24 mouse cellular contexts compared by ENCODE assay signal in the genomic region with DNA sequence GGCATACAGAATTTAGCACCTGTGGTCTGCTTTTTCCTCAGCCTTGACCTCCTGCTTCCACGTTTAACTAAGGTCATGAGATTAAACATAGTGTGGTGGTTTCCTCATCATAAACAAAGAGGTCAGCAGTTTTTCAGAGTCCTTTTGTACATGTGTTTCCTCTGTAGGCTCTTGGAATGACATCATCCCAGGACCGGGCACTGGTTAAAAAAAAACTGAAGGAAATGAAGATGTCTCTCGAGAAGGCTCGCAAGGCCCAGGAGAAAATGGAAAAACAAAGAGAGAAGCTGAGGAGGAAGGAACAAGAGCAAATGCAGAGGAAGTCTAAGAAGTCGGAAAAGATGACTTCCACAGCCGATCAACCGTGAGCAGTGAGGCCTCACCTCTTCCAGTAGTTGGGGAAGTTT. TPM values are rescaled to one million over a fixed set of nuclear protein-coding genes. Genes with fewer than 3 reads are reported as not detected.
DNase-seq lines count a peak whose midpoint lies in the region; ATAC-seq and TF ChIP-seq lines count a peak whose summit lies in the region.
"Had no signal": no experiment of that assay in that cellular context is flagged by ENCODE, and none has a peak within 500 bp of the region (broad histone marks: within the 10 kb centered on the region; RNA-seq: fewer than 3 reads in every experiment).

No protein-coding gene starts in this region.

- 0 out of 2 replicates have a peak overlapping the region, but pooled peaks have one; percentile 10 for H3K27ac ChIP-seq in embryonic facial prominence, embryonic 14.5 days (replicated peaks; ENCODE audit: low read depth, low read length)
- H3K27ac ChIP-seq in embryonic facial prominence, embryonic 10.5 days (replicated peaks) = no peak overlapping the region
- H3K27ac ChIP-seq in kidney, embryonic 16.5 days (ENCODE audit: low read length) = peak overlapping the region; percentile 57; the same call in 1 of the 2 replicates
- 0 out of 2 replicates have a peak overlapping the region, but pooled peaks have one; percentile 32 for H3K27ac ChIP-seq in lung, postnatal 0 days (ENCODE audit: low read length)
- H3K27ac ChIP-seq: hindbrain, postnatal 0 days; liver, embryonic 15.5 days; midbrain, embryonic 13.5 days; neural tube, embryonic 15.5 days had no signal

- peak; percentile 44 for TF ChIP-seq EP300 in lung, postnatal 0 days (IDR thresholded peaks at IDR 0.05)

- H3K4me1 ChIP-seq in embryonic facial prominence, embryonic 14.5 days (ENCODE audit: control insufficient read depth, insufficient read depth, low read length) = no peaks in the 10 kb centered on the region
- no peaks in the 10 kb centered on the region for H3K4me1 ChIP-seq in embryonic facial prominence, embryonic 10.5 days
- H3K4me1 ChIP-seq in kidney, embryonic 16.5 days (ENCODE audit: insufficient read depth, low read length) = no peaks in the 10 kb centered on the region
- H3K4me1 ChIP-seq in lung, postnatal 0 days (ENCODE audit: insufficient read depth, low read depth, low read length) = no peaks in the 10 kb centered on the region
- H3K4me1 ChIP-seq: midbrain, embryonic 13.5 days; neural tube, embryonic 15.5 days had no signal

- no peak for TF ChIP-seq CTCF in lung, postnatal 0 days (IDR thresholded peaks at IDR 0.05)

- H3K27me3 ChIP-seq in embryonic facial prominence, embryonic 14.5 days (replicated peaks; ENCODE audit: control insufficient read depth, insufficient read depth, low read length) = no peaks in the 10 kb centered on the region
- no peaks in the 10 kb centered on the region for H3K27me3 ChIP-seq in embryonic facial prominence, embryonic 10.5 days (replicated peaks; ENCODE audit: low read depth, poor library complexity, severe bottlenecking)
- no peaks in the 10 kb centered on the region for H3K27me3 ChIP-seq in kidney, embryonic 16.5 days (ENCODE audit: insufficient read depth, low read length)
- H3K27me3 ChIP-seq in lung, postnatal 0 days (replicated peaks; ENCODE audit: insufficient read depth, low read length) = no peaks in the 10 kb centered on the region
- H3K27me3 ChIP-seq: liver, embryonic 15.5 days; midbrain, embryonic 13.5 days; neural tube, embryonic 15.5 days had no signal

- no peak for ATAC-seq in embryonic facial prominence, embryonic 14.5 days (ENCODE audit: low read depth)
- ATAC-seq in kidney, embryonic 16.5 days (ENCODE audit: low FRiP score, low TSS enrichment) = peak; percentile 49; the same call in 1 of the 2 replicates
- ATAC-seq in lung, postnatal 0 days = peak; percentile 59
- ATAC-seq in megakaryocyte-erythroid progenitor cell, adult 5-6 weeks (replicated peaks; ENCODE audit: low FRiP score, low TSS enrichment, poor library complexity, severe bottlenecking) = no peak
- ATAC-seq: forebrain, embryonic 14.5 days; hindbrain, postnatal 0 days; midbrain, embryonic 13.5 days had no signal

- H3K4me2 ChIP-seq in embryonic facial prominence, embryonic 14.5 days (ENCODE audit: low read depth, low read length) = no peak overlapping the region
- H3K4me2 ChIP-seq in kidney, embryonic 16.5 days (replicated peaks; ENCODE audit: low read depth, low read length) = no peak overlapping the region
- H3K4me2 ChIP-seq in lung, postnatal 0 days (replicated peaks; ENCODE audit: low read depth, low read length) = no peak overlapping the region
- H3K4me2 ChIP-seq: liver, embryonic 15.5 days; midbrain, embryonic 13.5 days; neural tube, embryonic 15.5 days had no signal

- 78% methylated on average over 7 of the region's 7 CpGs for whole genome bisulfite sequencing in embryonic facial prominence, embryonic 14.5 days
- WGBS in embryonic facial prominence, embryonic 10.5 days = 84% methylated on average over 7 of the region's 7 CpGs
- 71% methylated on average over 7 of the region's 7 CpGs for WGBS in kidney, embryonic 16.5 days
- 51% methylated on average over 7 of the region's 7 CpGs for WGBS in lung, postnatal 0 days

- no peak overlapping the region for H3K9ac ChIP-seq in embryonic facial prominence, embryonic 14.5 days (ENCODE audit: low read depth, low read length)
- H3K9ac ChIP-seq in kidney, embryonic 16.5 days (replicated peaks; ENCODE audit: low read length) = no peak overlapping the region
- no peak overlapping the region for H3K9ac ChIP-seq in lung, postnatal 0 days (replicated peaks; ENCODE audit: low read depth)
- H3K9ac ChIP-seq: liver, embryonic 15.5 days; midbrain, embryonic 13.5 days; neural tube, embryonic 15.5 days had no signal

- H3K36me3 ChIP-seq in embryonic facial prominence, embryonic 14.5 days (ENCODE audit: control insufficient read depth, insufficient read depth, low read length) = peaks cover 29% of the 10 kb centered on the region
- H3K36me3 ChIP-seq in embryonic facial prominence, embryonic 10.5 days (replicated peaks) = peaks cover 21% of the 10 kb centered on the region
- peaks cover 16% of the 10 kb centered on the region; the same call in 1 of the 2 replicates for H3K36me3 ChIP-seq in kidney, embryonic 16.5 days (ENCODE audit: insufficient read depth, low read length)
- no peaks in the 10 kb centered on the region for H3K36me3 ChIP-seq in lung, postnatal 0 days (ENCODE audit: insufficient read depth, low read length)
- H3K36me3 ChIP-seq: liver, embryonic 15.5 days had no signal

- no peak overlapping the region for H3K4me3 ChIP-seq in embryonic facial prominence, embryonic 14.5 days (ENCODE audit: low read depth, low read length)
- H3K4me3 ChIP-seq in embryonic facial prominence, embryonic 10.5 days = no peak overlapping the region
- H3K4me3 ChIP-seq in kidney, embryonic 16.5 days (ENCODE audit: low read length) = no peak overlapping the region
- no peak overlapping the region for H3K4me3 ChIP-seq in lung, postnatal 0 days (ENCODE audit: low read depth, low read length)
- H3K4me3 ChIP-seq: erythroblast, embryonic 14.5 days; liver, embryonic 15.5 days; midbrain, embryonic 13.5 days; neural tube, embryonic 15.5 days had no signal

- H3K9me3 ChIP-seq in embryonic facial prominence, embryonic 14.5 days (ENCODE audit: control insufficient read depth, low read length) = no peaks in the 10 kb centered on the region
- H3K9me3 ChIP-seq in embryonic facial prominence, embryonic 10.5 days = no peaks in the 10 kb centered on the region
- no peaks in the 10 kb centered on the region for H3K9me3 ChIP-seq in kidney, embryonic 16.5 days (ENCODE audit: low read length)
- no peaks in the 10 kb centered on the region for H3K9me3 ChIP-seq in lung, postnatal 0 days (ENCODE audit: low read length)
- H3K9me3 ChIP-seq: liver, embryonic 15.5 days; midbrain, embryonic 13.5 days; neural tube, embryonic 15.5 days had no signal

- DNase-seq in embryonic facial prominence, embryonic 14.5 days (ENCODE audit: low spot score) = peak; percentile 29
- DNase-seq in embryonic facial prominence, embryonic 10.5 days (ENCODE audit: low spot score) = no peak
- no peak for DNase-seq in kidney, postnatal 36 days
- DNase-seq in lung, postnatal 0 days (ENCODE audit: low spot score) = peak; percentile 48
- no peak for DNase-seq in lung, postnatal 4 days
- DNase-seq in gastrocnemius, adult 18-20 months (ENCODE audit: low spot score) = no peak
- DNase-seq: adrenal gland, adult 2 months; cerebellum, adult 11 months; cerebellum, postnatal 14 days; gastrocnemius, postnatal 36 days; kidney, adult 18-20 months; left cerebral cortex, postnatal 4 days; right cerebral cortex, postnatal 25 days; thymus, postnatal 14 days had no signal

RNA-seq across cellular contexts. Expression of gene Pon1, which starts 34.4 kb away (rescaled TPM):
- 2.5 and 3.9 TPM in 2 replicates for polyA plus RNA-seq in embryonic facial prominence, embryonic 14.5 days (2014; fragmentation: Nextera tagmentation; extraction: Ambion mirVana)
- 0.25 TPM in 1 of 2 replicates, not detected in the other for polyA plus RNA-seq in embryonic facial prominence, embryonic 10.5 days (2016; fragmentation: Nextera tagmentation; extraction: Ambion mirVana)
- polyA plus RNA-seq in kidney, embryonic 16.5 days (2015; fragmentation: Nextera tagmentation; extraction: Ambion mirVana) = 0.10 and 0.18 TPM in 2 replicates
- 25.0 and 40.6 TPM in 2 replicates for polyA plus RNA-seq in lung, postnatal 0 days (2015; fragmentation: Nextera tagmentation; extraction: Ambion mirVana)
- total RNA-seq in megakaryocyte-erythroid progenitor cell, adult 5-6 weeks (2014; fragmentation: Nextera tagmentation) = not detected in 2 replicates
- not detected in 2 replicates for total RNA-seq in megakaryocyte-erythroid progenitor cell, adult 5-6 weeks (2017)
- total RNA-seq in gastrocnemius, adult 18-20 months (2021) = under 1 TPM; 0.39 to 0.47 TPM
- total RNA-seq: layer of hippocampus, adult 8-10 months; left cerebral cortex, adult 18-20 months; left cerebral cortex, postnatal 4 days had no signal
- polyA plus RNA-seq: erythroblast, embryonic 14.5 days; neural tube, embryonic 15.5 days had no signal

Comparison
In these comparisons a context has a peak if more than half of its experiments do, and no peak if none do; other contexts are left out.
1. DNase-seq: peak in embryonic facial prominence, embryonic 14.5 days (single experiment) and lung, postnatal 0 days (single experiment); none in embryonic facial prominence, embryonic 10.5 days (single experiment), kidney, postnatal 36 days (0 of 2), lung, postnatal 4 days (0 of 2) and gastrocnemius, adult 18-20 months (single experiment).
2. ATAC-seq: peak in kidney, embryonic 16.5 days (single experiment) and lung, postnatal 0 days (single experiment); none in embryonic facial prominence, embryonic 14.5 days (single experiment) and megakaryocyte-erythroid progenitor cell, adult 5-6 weeks (single experiment).